Mouse (Mus musculus) CH12.LX (cell line): Measurements from ENCODE around the gene Fat3. TPM values are rescaled to one million over a fixed set of nuclear protein-coding genes. Genes with fewer than 3 reads are reported as not detected.

Experiments used
- DNase-seq: peaks from one replicate; pipeline ENCODE4 v3.0.0-alpha.2; 2013; ENCODE audit errors: extremely low read depth
- H3K27ac ChIP-seq: 2 replicates; pipeline ENCODE4 v1.5.1; 2012; ENCODE audit warnings: low read depth, mild to moderate bottlenecking, control low read depth, moderate library complexity; ENCODE audit not compliant: insufficient read depth
- H3K27me3 ChIP-seq: replicated peaks from 2 replicates; pipeline ENCODE3; 2012; ENCODE audit warnings: inconsistent platforms
- H3K36me3 ChIP-seq, 2 experiments: replicated peaks in 1 of 2; 2 replicates each; pipeline versions ENCODE3 to v1.6.1; 2012; ENCODE audit warnings: inconsistent platforms in 1 of 2, low read length in 1 of 2, mild to moderate bottlenecking in 1 of 2, mixed read lengths in 1 of 2, moderate library complexity in 1 of 2; ENCODE audit not compliant: control insufficient read depth in 1 of 2, insufficient read depth in 1 of 2
- H3K4me1 ChIP-seq, 2 experiments: 2 replicates each; pipeline ENCODE4 v1.6.1; 2012; ENCODE audit warnings: inconsistent platforms in 1 of 2, moderate library complexity in 1 of 2; ENCODE audit not compliant: insufficient read depth in 2 of 2, control insufficient read depth in 1 of 2
- H3K4me2 ChIP-seq: 2 replicates; pipeline ENCODE4 v1.6.1; 2012; ENCODE audit warnings: low read depth, mild to moderate bottlenecking, control low read depth; ENCODE audit not compliant: poor library complexity, insufficient read depth, severe bottlenecking
- H3K4me3 ChIP-seq, 3 experiments: fragments of 150-350 bp in 1 of 3; sonication (generic) in 1 of 3; replicated peaks in 1 of 3; 2 replicates each; pipeline versions ENCODE3 to v1.5.1; 2011 to 2012; ENCODE audit warnings: low read depth in 2 of 3, low read length in 2 of 3, mild to moderate bottlenecking in 2 of 3, moderate library complexity in 2 of 3, control low read depth in 1 of 3, improper control_type of control experiment in 1 of 3, inconsistent platforms in 1 of 3, mixed read lengths in 1 of 3; ENCODE audit not compliant: poor library complexity in 1 of 3
- H3K79me2 ChIP-seq: replicated peaks from 2 replicates; pipeline ENCODE4 v1.6.1; 2012; ENCODE audit warnings: mild to moderate bottlenecking, moderate library complexity; ENCODE audit not compliant: control insufficient read depth, poor library complexity, insufficient read depth, severe bottlenecking; ENCODE audit errors: extremely low read depth
- H3K9ac ChIP-seq: 2 replicates; pipeline ENCODE4 v1.6.1; 2012; ENCODE audit warnings: low read depth, mild to moderate bottlenecking, control low read depth, moderate library complexity; ENCODE audit not compliant: insufficient read depth
- H3K9me3 ChIP-seq: replicated peaks from 2 replicates; pipeline ENCODE3; 2012; ENCODE audit warnings: low read length, inconsistent platforms, mixed read lengths
- BHLHE40 ChIP-seq: IDR thresholded peaks from 2 replicates; pipeline ENCODE4 v1.6.1; 2011; ENCODE audit warnings: mild to moderate bottlenecking, low read depth, low read length, improper control_type of control experiment
- CHD1 ChIP-seq: IDR thresholded peaks from 2 replicates; pipeline ENCODE4 v1.6.1; 2012; ENCODE audit warnings: low read depth, low read length, improper control_type of control experiment, inconsistent platforms
- E2F4 ChIP-seq: IDR thresholded peaks from 2 replicates; pipeline ENCODE4 v1.6.1; 2011; ENCODE audit warnings: low read depth, low read length, improper control_type of control experiment; ENCODE audit not compliant: insufficient replicate concordance
- EP300 ChIP-seq: IDR thresholded peaks from 2 replicates; pipeline ENCODE4 v1.6.1; 2011; ENCODE audit warnings: low read length, improper control_type of control experiment
- ETS1 ChIP-seq: conservative IDR thresholded peaks from 2 replicates; pipeline ENCODE4 v1.6.1; 2012; ENCODE audit warnings: low read depth, mild to moderate bottlenecking, inconsistent platforms, low read length, improper control_type of control experiment, moderate library complexity
- GABPA ChIP-seq: IDR thresholded peaks from 2 replicates; pipeline ENCODE4 v1.6.1; 2012; ENCODE audit warnings: low read depth, low read length, improper control_type of control experiment, inconsistent platforms; ENCODE audit not compliant: insufficient replicate concordance
- HCFC1 ChIP-seq: IDR thresholded peaks from 2 replicates; pipeline ENCODE4 v1.6.1; 2012; ENCODE audit warnings: low read depth, mild to moderate bottlenecking, inconsistent platforms, low read length, improper control_type of control experiment
- JUN ChIP-seq: IDR thresholded peaks from 2 replicates; pipeline ENCODE4 v1.6.1; 2011; ENCODE audit warnings: low read depth, mild to moderate bottlenecking, low read length, improper control_type of control experiment, moderate library complexity; ENCODE audit not compliant: insufficient read depth
- KAT2A ChIP-seq: IDR thresholded peaks from 2 replicates; pipeline ENCODE4 v1.6.1; 2012; ENCODE audit warnings: low read length, improper control_type of control experiment, inconsistent platforms; ENCODE audit not compliant: insufficient replicate concordance
- MAFK ChIP-seq: IDR thresholded peaks from 2 replicates; pipeline ENCODE4 v1.6.1; 2011; ENCODE audit warnings: low read length, improper control_type of control experiment; ENCODE audit not compliant: insufficient replicate concordance
- MAZ ChIP-seq: IDR thresholded peaks from 2 replicates; pipeline ENCODE4 v1.6.1; 2012; ENCODE audit warnings: low read depth, mild to moderate bottlenecking, inconsistent platforms, low read length, improper control_type of control experiment, moderate library complexity
- MXI1 ChIP-seq: IDR thresholded peaks from 2 replicates; pipeline ENCODE4 v1.6.1; 2011; ENCODE audit warnings: mild to moderate bottlenecking, low read depth, low read length, improper control_type of control experiment
- MYC ChIP-seq: IDR thresholded peaks from 2 replicates; pipeline ENCODE4 v1.6.1; 2011; ENCODE audit warnings: low read depth, mild to moderate bottlenecking, improper control_type of control experiment, low read length
- NELFE ChIP-seq: IDR thresholded peaks from 2 replicates; pipeline ENCODE4 v1.6.1; 2011; ENCODE audit warnings: low read depth, low read length, improper control_type of control experiment
- NRF1 ChIP-seq: IDR thresholded peaks from 2 replicates; pipeline ENCODE4 v1.6.1; 2014; ENCODE audit warnings: low read depth, mild to moderate bottlenecking, inconsistent platforms, low read length, improper control_type of control experiment, moderate library complexity
- RCOR1 ChIP-seq: conservative IDR thresholded peaks from 2 replicates; pipeline ENCODE4 v1.6.1; 2012; ENCODE audit warnings: low read depth, mild to moderate bottlenecking, inconsistent platforms, low read length, improper control_type of control experiment
- SIN3A ChIP-seq: IDR thresholded peaks from 2 replicates; pipeline ENCODE4 v1.6.1; 2012; ENCODE audit warnings: low read length, improper control_type of control experiment, inconsistent platforms
- TBP ChIP-seq: conservative IDR thresholded peaks from 2 replicates; pipeline ENCODE4 v1.6.1; 2011; ENCODE audit warnings: low read depth, low read length, improper control_type of control experiment
- UBTF ChIP-seq: IDR thresholded peaks from 2 replicates; pipeline ENCODE4 v1.6.1; 2012; ENCODE audit warnings: low read depth, mild to moderate bottlenecking, inconsistent platforms, low read length, improper control_type of control experiment, moderate library complexity
- USF1 ChIP-seq: IDR thresholded peaks from 2 replicates; pipeline ENCODE4 v1.6.1; 2014; ENCODE audit warnings: low read depth, mild to moderate bottlenecking, inconsistent platforms, low read length, improper control_type of control experiment
- USF2 ChIP-seq: conservative IDR thresholded peaks from 2 replicates; pipeline ENCODE4 v1.6.1; 2011; ENCODE audit warnings: low read depth, low read length, improper control_type of control experiment
- ZKSCAN1 ChIP-seq: IDR thresholded peaks from 2 replicates; pipeline ENCODE4 v1.6.1; 2012; ENCODE audit warnings: low read depth, inconsistent platforms, low read length, improper control_type of control experiment, borderline replicate concordance
- ZMIZ1 ChIP-seq: IDR thresholded peaks from 2 replicates; pipeline ENCODE4 v1.6.1; 2012; ENCODE audit warnings: low read depth, mild to moderate bottlenecking, inconsistent platforms, low read length, improper control_type of control experiment
- dilution Hi-C: fragments of 300-500 bp; cut with MboI; formaldehyde crosslinking; loops from 2 replicates; pipeline ENCODE4 v1.14.3; 2020; ENCODE audit warnings: low sequenced_read_pairs; ENCODE audit not compliant: extremely low pct_unique_long_range_greater_than_20kb, extremely low pct_ligation_motif_present
- in situ Hi-C: fragments of 300-500 bp; cut with MboI; formaldehyde crosslinking; loops from 3 replicates; pipeline ENCODE4 v1.14.3; 2019; ENCODE audit warnings: low sequenced_read_pairs, low pct_ligation_motif_present, low pct_unique_long_range_greater_than_20kb, mixed read lengths
- polyA plus RNA-seq: library from polyadenylated mRNA; unstranded; fragments of >175 nt; gene quantifications from 2 replicates; pipeline ENCODE4 v1.2.1, GENCODE M21; 2012; ENCODE audit warnings: low read depth; ENCODE audit not compliant: insufficient read length
- total RNA-seq, 2 experiments: library from RNA; depleted of rRNA; stranded (reverse); fragments of 300-350 nt in 1 of 2; fragments of >200 nt in 1 of 2; gene quantifications; 2 replicates each; pipeline ENCODE4 v1.2.3; 2012 to 2014

Fat3 gene
- total and polyA plus RNA-seq, 3 experiments, result 0.03 to 0.07 TPM; not detected in 1

GRCm38 (mm10) chr9:15976959-15977663 is 524.0 kb downstream of the Fat3 start:
- no peak overlapping the region for H3K4me2 ChIP-seq
- dilution Hi-C loops, result no loop called here

GRCm38 (mm10) chr9:15975999-15976398 is 525.1 kb downstream of the Fat3 start:
- Histone ChIP-seq H3K79me2 (no peaks in the 10 kb centered on the region), H3K9ac (no peak overlapping the region), H3K36me3 (no peaks in the 10 kb centered on the region), H3K9me3 (no peaks in the 10 kb centered on the region), H3K4me3 (no peak overlapping the region), H3K27ac (no peak overlapping the region), H3K4me2 (no peak overlapping the region), H3K4me1 (peaks cover 0 to 10% of the 10 kb centered on the region in 2 experiments; a peak in 1 of 4 replicates), H3K27me3 (no peaks in the 10 kb centered on the region)
- DNase-seq, result no peak
- in situ Hi-C loops, result no loop called here
- TF ChIP-seq UBTF (no peak), MAZ (no peak), USF2 (no peak), EP300 (no peak), ZMIZ1 (no peak), ZKSCAN1 (no peak), JUN (no peak), NELFE (no peak), USF1 (no peak), GABPA (no peak), CHD1 (no peak), NRF1 (no peak), MAFK (no peak), ETS1 (no peak)
- dilution Hi-C loops, result no loop called here

More at GRCm38 (mm10) chr9:15976959-15977663, 524.0 kb downstream of the Fat3 start:
- no peak for DNase-seq
- no peaks in the 10 kb centered on the region for H3K36me3 ChIP-seq
- H3K4me1 ChIP-seq, result no peaks in the 10 kb centered on the region
- in situ Hi-C loops, result no loop called here
- TF ChIP-seq MXI1 (no peak), TBP (no peak), HCFC1 (no peak), NELFE (no peak), USF2 (no peak), E2F4 (no peak), ZMIZ1 (no peak), MYC (no peak), MAZ (no peak), RCOR1 (no peak), SIN3A (no peak), BHLHE40 (no peak), KAT2A (no peak), MAFK (no peak), NRF1 (no peak)
- H3K27ac ChIP-seq, result no peak overlapping the region
- no peaks in the 10 kb centered on the region for H3K27me3 ChIP-seq
- no peak overlapping the region for H3K9ac ChIP-seq
- H3K9me3 ChIP-seq, result no peaks in the 10 kb centered on the region
- no peak overlapping the region for H3K4me3 ChIP-seq
- no peaks in the 10 kb centered on the region for H3K79me2 ChIP-seq
